Mouse (Mus musculus): ENCODE results near the gene Luc7l. TPM values are rescaled to one million over a fixed set of nuclear protein-coding genes. Genes with fewer than 3 reads are reported as not detected.
A peak's percentile ranks its signal among the peaks of the same experiment; 100 is the strongest.
"Not testable (repeated sequence)": the region's sequence is repeated elsewhere in the genome, so short reads cannot be mapped to it uniquely, and the experiment has no call there.

Luc7l gene
- total and polyA plus RNA-seq, 2 experiments from 2014 or later, result 36.1 to 36.7 TPM

GRCm38 (mm10) chr17:26253399-26253798 is 703 bp downstream of the Luc7l start:
- ATAC-seq (ENCODE audit: insufficient read depth, low read depth) (no peak), DNase-seq (ENCODE audit: low spot score) (no peak)
- no peaks in the 10 kb centered on the region for H3K9me3 ChIP-seq (replicated peaks; ENCODE audit: control insufficient read depth, low read length)
- H3K9ac ChIP-seq (replicated peaks; ENCODE audit: low read depth, low read length), result peak overlapping the region; percentile 98
- peaks cover 12% of the 10 kb centered on the region for H3K4me1 ChIP-seq (ENCODE audit: control insufficient read depth, insufficient read depth)
- H3K27me3 ChIP-seq (ENCODE audit: control insufficient read depth, insufficient read depth, low read length), result no peaks in the 10 kb centered on the region
- H3K36me3 ChIP-seq (replicated peaks; ENCODE audit: control insufficient read depth, insufficient read depth, low read length), result peaks cover 27% of the 10 kb centered on the region
- H3K27ac ChIP-seq (ENCODE audit: low read depth), result peak overlapping the region; percentile 99
- H3K4me3 ChIP-seq (ENCODE audit: low read depth, low read length), result peak overlapping the region; percentile 96
- peak overlapping the region; percentile 94 for H3K4me2 ChIP-seq (ENCODE audit: low read depth, low read length)
- WGBS, result under 1% methylated on average over 24 of the region's 24 CpGs
- TF ChIP-seq EP300 (IDR thresholded peaks at IDR 0.05; ENCODE audit: low read depth), result no peak
- TF ChIP-seq CTCF (IDR thresholded peaks at IDR 0.05; ENCODE audit: low read depth), result no peak

- H3K27ac ChIP-seq (ENCODE audit: low read depth), result no peak overlapping the region
- WGBS, result 91% methylated on average over 7 of the region's 7 CpGs
- H3K9ac ChIP-seq (replicated peaks; ENCODE audit: low read depth, low read length), result no peak overlapping the region
- H3K4me2 ChIP-seq (ENCODE audit: low read depth, low read length), result no peak overlapping the region
- no peak overlapping the region for H3K4me3 ChIP-seq (ENCODE audit: low read depth, low read length)
- TF ChIP-seq EP300 (IDR thresholded peaks at IDR 0.05; ENCODE audit: low read depth), result no peak
- TF ChIP-seq CTCF (IDR thresholded peaks at IDR 0.05; ENCODE audit: low read depth), result no peak
- H3K4me1 ChIP-seq (ENCODE audit: control insufficient read depth, insufficient read depth), result peaks cover 12% of the 10 kb centered on the region
- no peaks in the 10 kb centered on the region for H3K9me3 ChIP-seq (replicated peaks; ENCODE audit: control insufficient read depth, low read length)
- ATAC-seq (ENCODE audit: insufficient read depth, low read depth) (no peak), DNase-seq (ENCODE audit: low spot score) (no peak)
- H3K27me3 ChIP-seq (ENCODE audit: control insufficient read depth, insufficient read depth, low read length), result no peaks in the 10 kb centered on the region
- H3K36me3 ChIP-seq (replicated peaks; ENCODE audit: control insufficient read depth, insufficient read depth, low read length), result peaks cover 41% of the 10 kb centered on the region
These were observed 2.6 kb downstream of the Luc7l start for GRCm38 (mm10) chr17:26255313-26255712.

- peaks cover 85% of the 10 kb centered on the region for H3K36me3 ChIP-seq (replicated peaks; ENCODE audit: control insufficient read depth, insufficient read depth, low read length)
- no peaks in the 10 kb centered on the region for H3K9me3 ChIP-seq (replicated peaks; ENCODE audit: control insufficient read depth, low read length)
- H3K4me2 ChIP-seq (ENCODE audit: low read depth, low read length), result no peak overlapping the region
- 88% methylated on average over 4 of the region's 4 CpGs for WGBS
- H3K27ac ChIP-seq (ENCODE audit: low read depth), result no peak overlapping the region
- no peak overlapping the region for H3K9ac ChIP-seq (replicated peaks; ENCODE audit: low read depth, low read length)
- no peaks in the 10 kb centered on the region for H3K27me3 ChIP-seq (ENCODE audit: control insufficient read depth, insufficient read depth, low read length)
- TF ChIP-seq CTCF (IDR thresholded peaks at IDR 0.05; ENCODE audit: low read depth) (no peak), EP300 (IDR thresholded peaks at IDR 0.05; ENCODE audit: low read depth) (no peak)
- ATAC-seq (ENCODE audit: insufficient read depth, low read depth) (no peak), DNase-seq (ENCODE audit: low spot score) (no peak)
- H3K4me1 ChIP-seq (ENCODE audit: control insufficient read depth, insufficient read depth), result no peaks in the 10 kb centered on the region
- no peak overlapping the region for H3K4me3 ChIP-seq (ENCODE audit: low read depth, low read length)
These were observed 9.1 kb downstream of the Luc7l start for GRCm38 (mm10) chr17:26261826-26262225.

- Histone ChIP-seq H3K4me3 (ENCODE audit: low read depth, low read length) (no peak overlapping the region), H3K27me3 (ENCODE audit: control insufficient read depth, insufficient read depth, low read length) (no peaks in the 10 kb centered on the region), H3K36me3 (replicated peaks; ENCODE audit: control insufficient read depth, insufficient read depth, low read length) (peaks cover 85% of the 10 kb centered on the region), H3K4me1 (ENCODE audit: control insufficient read depth, insufficient read depth) (no peaks in the 10 kb centered on the region), H3K4me2 (ENCODE audit: low read depth, low read length) (no peak overlapping the region), H3K9ac (replicated peaks; ENCODE audit: low read depth, low read length) (no peak overlapping the region), H3K27ac (ENCODE audit: low read depth) (no peak overlapping the region), H3K9me3 (replicated peaks; ENCODE audit: control insufficient read depth, low read length) (no peaks in the 10 kb centered on the region)
- 90% methylated on average over 3 of the region's 3 CpGs for WGBS
- DNase-seq (ENCODE audit: low spot score) (no peak), ATAC-seq (ENCODE audit: insufficient read depth, low read depth) (no peak)
- no peak for TF ChIP-seq EP300 (IDR thresholded peaks at IDR 0.05; ENCODE audit: low read depth)
- TF ChIP-seq CTCF (IDR thresholded peaks at IDR 0.05; ENCODE audit: low read depth), result no peak
These were observed 9.7 kb downstream of the Luc7l start for GRCm38 (mm10) chr17:26262384-26262783.

- H3K9ac ChIP-seq (replicated peaks; ENCODE audit: low read depth, low read length), result no peak overlapping the region
- H3K4me2 ChIP-seq (ENCODE audit: low read depth, low read length), result no peak overlapping the region
- no peaks in the 10 kb centered on the region for H3K4me1 ChIP-seq (ENCODE audit: control insufficient read depth, insufficient read depth)
- H3K36me3 ChIP-seq (replicated peaks; ENCODE audit: control insufficient read depth, insufficient read depth, low read length), result peaks cover 79% of the 10 kb centered on the region
- H3K9me3 ChIP-seq (replicated peaks; ENCODE audit: control insufficient read depth, low read length), result no peaks in the 10 kb centered on the region
- DNase-seq (ENCODE audit: low spot score) (peak; percentile 32), ATAC-seq (ENCODE audit: insufficient read depth, low read depth) (peak; percentile 62; the same call in 1 of the 2 replicates)
- TF ChIP-seq EP300 (IDR thresholded peaks at IDR 0.05; ENCODE audit: low read depth) (no peak), CTCF (IDR thresholded peaks at IDR 0.05; ENCODE audit: low read depth) (peak; percentile 50)
- H3K27ac ChIP-seq (ENCODE audit: low read depth), result no peak overlapping the region; the same call in 1 of the 2 replicates
- 21% methylated on average over 1 of the region's 1 CpGs for WGBS
- no peaks in the 10 kb centered on the region for H3K27me3 ChIP-seq (ENCODE audit: control insufficient read depth, insufficient read depth, low read length)
- no peak overlapping the region for H3K4me3 ChIP-seq (ENCODE audit: low read depth, low read length)
These were observed 16.2 kb downstream of the Luc7l start for GRCm38 (mm10) chr17:26268851-26269250.

- H3K4me3 ChIP-seq (ENCODE audit: low read depth, low read length), result not testable (repeated sequence)
- 90% methylated on average over 8 of the region's 10 CpGs for WGBS
- peaks cover 75% of the 10 kb centered on the region for H3K36me3 ChIP-seq (replicated peaks; ENCODE audit: control insufficient read depth, insufficient read depth, low read length)
These were observed 16.9 kb downstream of the Luc7l start for GRCm38 (mm10) chr17:26269577-26269976.

More at GRCm38 (mm10) chr17:26269577-26269976, 16.9 kb downstream of the Luc7l start:
- H3K4me2 ChIP-seq (ENCODE audit: low read depth, low read length); H3K27me3 ChIP-seq (ENCODE audit: control insufficient read depth, insufficient read depth, low read length); ATAC-seq (ENCODE audit: insufficient read depth, low read depth); H3K9ac ChIP-seq (replicated peaks; ENCODE audit: low read depth, low read length); H3K27ac ChIP-seq (ENCODE audit: low read depth); H3K9me3 ChIP-seq (replicated peaks; ENCODE audit: control insufficient read depth, low read length); H3K4me1 ChIP-seq (ENCODE audit: control insufficient read depth, insufficient read depth); DNase-seq (ENCODE audit: low spot score): not testable (repeated sequence)

Measured in heart, postnatal 0 days (tissue).